Mouse (Mus musculus) heart, adult 9 months (tissue): ENCODE measurements around the gene Pml.
A peak's percentile ranks its signal among the peaks of the same experiment; 100 is the strongest.

Experiments used
- DNase-seq, 2 experiments: peaks; one replicate each; pipeline ENCODE4 v3.0.0; 2022; ENCODE audit warnings: low spot score in 2 of 2

Pml gene

DNA sequence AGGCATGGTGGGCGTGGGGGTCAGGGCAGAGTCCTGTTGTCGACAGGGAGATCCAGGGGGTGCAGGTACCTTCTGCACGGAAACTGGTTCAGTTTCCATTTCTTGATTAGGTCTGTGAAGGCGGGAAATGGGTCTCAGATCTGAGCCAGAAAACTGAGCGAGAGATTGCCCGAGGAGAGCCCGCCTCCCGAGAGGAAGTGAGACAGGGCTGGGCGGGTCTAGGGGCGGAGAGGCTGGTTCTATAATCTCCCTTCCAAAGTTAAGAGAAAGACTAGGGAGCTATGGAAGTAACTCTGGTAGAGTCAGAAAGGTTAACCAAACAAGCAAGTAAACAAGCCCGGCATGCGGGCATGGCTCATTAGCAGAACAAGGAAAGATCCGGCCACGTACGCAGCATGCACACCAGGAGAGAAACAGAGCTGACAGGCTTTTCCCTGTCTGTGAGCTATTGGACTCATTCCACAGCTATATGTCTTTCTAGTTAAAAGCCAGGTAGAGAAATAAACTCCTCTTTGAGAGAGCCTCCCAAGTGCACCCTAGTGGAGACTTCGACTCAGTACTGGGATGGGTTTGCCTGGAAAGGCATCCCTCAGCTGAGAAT lies at the start of gene Pml:
Gene Pml (minus strand): TSS at position 195 of the 601 bp plus-strand sequence.
- DNase-seq: peak; percentile 81

DNA sequence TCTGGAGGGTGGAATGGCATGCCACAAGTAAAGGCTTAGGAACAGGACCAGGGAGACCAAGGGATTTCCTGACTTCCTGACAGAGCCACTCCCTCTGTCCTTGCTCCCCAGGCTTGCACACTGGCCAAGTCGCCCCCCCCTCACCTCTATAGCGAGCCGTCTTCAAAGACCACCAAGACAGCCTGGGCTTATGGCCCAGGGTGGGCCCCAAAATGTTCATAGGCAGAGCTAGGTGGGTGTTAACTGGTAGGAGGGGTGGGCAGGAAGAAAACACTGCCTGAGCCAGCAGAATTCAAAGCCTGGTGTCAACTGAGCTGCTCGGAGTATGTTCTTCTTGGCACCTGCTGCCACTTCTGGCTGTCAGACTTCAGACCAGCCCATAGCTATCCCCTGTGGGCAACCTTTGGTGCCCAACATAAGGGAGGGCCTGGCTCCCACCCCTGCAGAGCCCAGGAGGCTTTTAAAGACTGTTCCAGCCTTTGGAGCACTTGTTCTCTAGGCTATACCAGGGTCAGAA lies 48.4 kb upstream of the Pml start:
- DNase-seq: no peak

DNA sequence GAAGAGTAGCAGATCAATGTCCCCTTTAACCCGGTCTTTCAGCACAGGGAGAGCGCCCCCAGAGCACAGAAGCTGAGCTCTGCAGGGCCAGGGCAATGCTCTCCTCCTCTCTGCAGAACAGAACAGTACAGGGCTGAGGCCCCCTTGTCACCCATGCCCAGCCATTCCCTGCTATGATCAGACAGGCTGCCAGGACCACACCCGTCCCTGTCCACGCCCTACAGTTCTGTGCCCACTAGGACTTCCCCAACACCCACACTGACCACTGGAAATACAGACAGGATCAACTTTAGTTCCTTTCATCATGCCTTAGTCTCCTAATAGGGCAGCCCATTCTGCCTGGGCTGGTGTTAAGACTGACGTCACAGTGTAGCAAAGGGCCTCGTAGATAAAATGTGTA lies 47.5 kb upstream of the Pml start:
- DNase-seq: no peak

DNA sequence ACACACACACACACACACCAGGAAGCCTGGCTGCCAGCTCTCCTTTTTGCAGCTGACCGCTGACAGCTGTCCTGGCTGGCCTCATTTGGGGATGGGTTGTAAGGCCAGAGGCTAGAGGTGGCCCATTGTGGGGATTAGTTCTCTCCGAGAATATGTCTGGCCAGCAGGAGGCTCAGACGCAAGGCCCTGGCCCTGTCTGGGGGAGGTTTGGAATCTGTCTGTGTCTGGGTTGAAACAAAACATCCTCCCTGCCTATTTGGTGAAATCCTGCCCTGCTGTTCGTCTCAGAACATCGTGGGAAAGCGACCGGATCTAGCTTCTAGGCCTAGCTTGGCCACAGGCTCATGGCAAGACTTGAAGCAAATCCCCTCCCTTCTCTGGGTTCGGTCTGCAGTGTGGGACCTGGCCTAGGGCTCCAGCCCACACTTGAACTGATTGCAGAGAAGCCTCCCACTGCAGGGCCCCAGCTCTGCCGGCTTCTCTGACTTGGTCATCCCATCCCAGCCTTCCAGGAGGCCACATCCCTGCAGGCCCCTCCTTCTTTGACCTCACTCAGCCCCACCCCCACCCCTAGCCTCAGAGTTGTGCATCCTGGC lies 46.3 kb upstream of the Pml start:
- DNase-seq: peak; percentile 75 to 81

DNA sequence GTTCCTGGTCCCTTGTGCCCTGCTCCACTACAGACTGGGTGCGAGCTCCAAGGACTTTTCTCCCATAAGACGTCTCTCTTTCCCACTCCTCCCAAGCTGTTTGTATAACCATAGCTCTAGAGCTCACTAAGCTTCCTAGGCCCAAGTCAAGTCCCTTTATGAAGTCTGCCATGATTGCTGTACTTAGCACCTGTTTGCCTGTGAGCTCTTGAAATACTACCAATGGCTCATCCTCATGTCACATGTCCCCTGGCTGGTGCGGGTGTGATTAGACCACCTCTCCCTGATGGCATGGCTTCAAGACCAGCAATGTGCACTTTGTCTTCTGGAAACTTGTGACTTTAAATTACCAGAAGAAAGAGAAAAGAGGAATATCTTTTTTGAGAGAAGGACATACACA lies 45.8 kb upstream of the Pml start:
- DNase-seq: no peak

DNA sequence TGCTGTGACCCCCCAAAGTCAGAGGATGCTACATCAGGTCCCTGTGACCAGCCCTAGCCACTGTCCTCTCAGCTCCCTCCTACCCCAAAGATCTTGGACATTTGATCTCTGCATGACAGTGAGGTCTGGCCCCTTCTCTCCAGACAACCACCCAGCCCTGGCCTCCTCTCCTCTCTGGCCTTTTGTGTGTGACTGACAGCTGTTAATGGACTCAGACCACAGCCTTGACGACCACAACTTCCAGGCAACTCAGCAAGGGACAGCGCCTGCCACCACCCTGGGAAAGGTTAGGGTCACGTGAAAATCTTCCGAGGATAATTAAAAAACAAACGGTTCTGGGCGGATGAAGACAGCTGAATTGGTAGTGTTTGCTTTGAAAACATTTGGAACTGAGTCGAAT lies 44.9 kb upstream of the Pml start:
- no peak for DNase-seq

DNA sequence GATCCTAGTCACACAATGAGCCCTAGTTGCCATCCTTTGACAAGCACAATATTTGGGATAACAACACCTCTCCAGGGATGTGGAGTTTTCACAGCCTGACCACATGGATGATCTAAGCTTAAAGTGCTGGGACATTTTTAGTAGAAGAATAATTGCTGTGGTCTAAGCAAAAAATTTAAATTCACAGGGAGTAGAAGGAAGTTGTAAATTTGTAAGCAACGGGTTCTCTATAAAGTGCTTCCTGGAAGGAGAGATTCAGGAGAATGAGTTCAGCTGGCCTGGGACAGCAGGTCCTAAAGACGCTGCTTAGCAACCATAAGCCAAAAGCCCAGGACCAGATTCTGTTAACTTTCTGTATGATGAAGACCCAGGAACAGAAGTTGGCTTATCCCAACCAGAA lies 40.3 kb upstream of the Pml start:
- DNase-seq: no peak

DNA sequence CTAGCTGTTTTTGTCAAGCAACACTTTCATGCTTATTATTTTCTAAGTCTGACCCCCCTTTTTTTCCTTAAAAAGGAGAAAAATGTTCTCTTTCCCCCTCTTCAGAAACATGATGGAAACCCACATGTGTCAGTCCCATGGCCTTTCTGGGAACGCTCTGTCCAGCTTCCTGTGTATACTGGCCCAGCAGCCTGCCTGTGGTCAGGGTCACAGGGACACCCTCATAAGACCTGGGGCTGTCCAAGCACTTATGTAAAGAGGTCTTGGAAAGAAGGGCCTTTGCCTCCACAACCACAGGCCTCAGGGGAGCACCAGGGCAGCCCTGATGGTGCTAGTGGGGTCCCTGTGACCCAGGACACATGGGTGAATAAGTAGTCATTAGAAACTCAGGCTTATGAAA lies 39.5 kb upstream of the Pml start:
- DNase-seq: no peak

DNA sequence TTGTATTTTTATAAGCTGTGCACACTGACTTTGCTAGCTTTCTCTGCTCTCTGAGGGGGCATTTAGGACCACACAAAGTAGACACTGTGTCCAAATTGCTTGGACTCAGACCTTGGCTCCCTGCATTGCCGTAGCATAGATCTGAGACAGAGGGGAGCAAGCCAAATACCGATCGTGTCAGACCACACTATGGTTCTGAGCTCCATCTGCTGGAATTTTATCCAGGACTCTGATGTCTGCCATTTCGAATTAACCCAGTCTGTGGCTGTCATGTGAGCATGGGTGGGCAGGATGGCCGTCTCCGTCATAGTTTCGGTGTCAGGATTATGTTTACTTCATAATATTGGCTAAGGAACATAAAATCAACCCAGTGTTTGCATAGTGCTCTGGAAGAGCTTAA lies 33.8 kb upstream of the Pml start:
- no peak for DNase-seq

DNA sequence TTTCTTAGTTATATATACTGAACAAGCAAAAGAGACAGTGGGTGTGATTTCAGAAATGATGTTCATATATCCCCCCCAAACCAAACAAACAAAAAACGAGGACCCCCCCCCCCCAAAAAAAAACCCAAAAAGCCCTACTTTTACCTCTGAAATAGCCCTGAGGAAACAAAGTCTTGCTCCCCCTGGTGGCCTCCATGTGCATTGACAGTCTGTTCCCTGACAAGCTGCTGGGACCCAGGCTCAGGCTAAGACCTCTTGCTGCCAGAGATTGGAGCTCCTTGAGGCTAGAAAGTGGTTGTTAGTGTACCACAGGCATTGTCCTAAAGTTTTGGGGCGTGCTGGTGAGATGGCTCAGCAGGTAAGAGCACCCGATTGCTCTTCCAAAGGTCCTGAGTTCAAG lies 32.0 kb upstream of the Pml start:
- no peak for DNase-seq

DNA sequence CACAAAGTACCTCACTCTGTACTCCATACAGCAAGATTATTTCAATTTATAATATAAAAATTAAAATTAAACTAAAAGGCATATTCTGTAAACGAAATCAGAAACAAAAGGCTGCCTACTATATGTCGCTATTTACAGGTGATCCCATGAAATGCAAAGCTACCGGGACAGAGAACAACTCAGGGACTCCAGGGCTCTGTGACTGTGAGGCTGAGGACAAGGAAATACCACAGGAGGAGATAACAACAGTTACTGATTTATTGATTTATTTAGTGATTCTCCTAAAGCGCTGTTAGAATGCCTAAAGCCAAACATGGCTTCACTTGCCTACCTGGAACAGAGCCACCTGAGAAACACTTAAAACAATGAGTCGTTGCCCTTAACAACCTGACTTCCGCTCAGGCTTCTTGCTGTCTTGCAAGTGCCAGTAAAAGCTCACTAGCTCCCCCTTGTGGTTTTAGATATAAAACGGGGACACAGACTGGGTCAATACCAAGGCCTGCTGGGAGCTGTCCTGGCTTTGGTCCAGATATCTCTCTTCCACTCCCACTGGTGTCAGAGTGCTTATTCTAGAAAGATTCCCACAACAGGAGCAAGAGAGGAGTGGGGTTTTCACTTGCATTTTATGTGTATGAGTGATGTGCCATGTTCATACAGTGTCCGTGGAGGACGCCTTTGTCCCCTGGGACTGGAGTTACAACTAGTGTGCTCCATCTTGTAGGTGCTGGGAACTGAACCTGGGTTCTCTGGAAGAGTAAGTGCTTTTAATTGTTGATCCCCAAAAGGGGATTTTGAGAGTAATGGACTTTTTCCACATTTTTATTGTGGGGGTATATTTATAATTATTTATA lies 30.9 kb upstream of the Pml start:
- DNase-seq: peak; percentile 84 to 85

DNA sequence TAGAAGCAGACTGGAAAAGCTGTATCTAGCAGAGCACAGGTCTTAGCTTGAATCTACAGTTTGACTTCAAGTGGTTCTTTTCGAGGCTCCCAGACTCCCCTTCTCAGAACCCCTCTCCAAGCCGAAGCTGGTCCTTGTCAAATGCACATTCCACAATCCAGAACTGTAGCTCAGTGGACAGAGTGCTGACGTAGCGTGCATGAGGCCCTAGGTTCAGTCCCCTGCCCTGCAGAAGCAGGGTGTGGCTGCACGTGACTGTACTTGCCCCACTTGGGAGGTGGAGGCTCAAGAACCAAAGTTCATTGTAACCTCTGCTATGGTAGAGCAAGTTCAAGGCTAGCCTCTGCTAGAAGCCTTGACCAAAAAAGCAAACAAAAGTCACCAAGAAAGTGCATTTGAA lies 30.2 kb upstream of the Pml start:
- DNase-seq: no peak

DNA sequence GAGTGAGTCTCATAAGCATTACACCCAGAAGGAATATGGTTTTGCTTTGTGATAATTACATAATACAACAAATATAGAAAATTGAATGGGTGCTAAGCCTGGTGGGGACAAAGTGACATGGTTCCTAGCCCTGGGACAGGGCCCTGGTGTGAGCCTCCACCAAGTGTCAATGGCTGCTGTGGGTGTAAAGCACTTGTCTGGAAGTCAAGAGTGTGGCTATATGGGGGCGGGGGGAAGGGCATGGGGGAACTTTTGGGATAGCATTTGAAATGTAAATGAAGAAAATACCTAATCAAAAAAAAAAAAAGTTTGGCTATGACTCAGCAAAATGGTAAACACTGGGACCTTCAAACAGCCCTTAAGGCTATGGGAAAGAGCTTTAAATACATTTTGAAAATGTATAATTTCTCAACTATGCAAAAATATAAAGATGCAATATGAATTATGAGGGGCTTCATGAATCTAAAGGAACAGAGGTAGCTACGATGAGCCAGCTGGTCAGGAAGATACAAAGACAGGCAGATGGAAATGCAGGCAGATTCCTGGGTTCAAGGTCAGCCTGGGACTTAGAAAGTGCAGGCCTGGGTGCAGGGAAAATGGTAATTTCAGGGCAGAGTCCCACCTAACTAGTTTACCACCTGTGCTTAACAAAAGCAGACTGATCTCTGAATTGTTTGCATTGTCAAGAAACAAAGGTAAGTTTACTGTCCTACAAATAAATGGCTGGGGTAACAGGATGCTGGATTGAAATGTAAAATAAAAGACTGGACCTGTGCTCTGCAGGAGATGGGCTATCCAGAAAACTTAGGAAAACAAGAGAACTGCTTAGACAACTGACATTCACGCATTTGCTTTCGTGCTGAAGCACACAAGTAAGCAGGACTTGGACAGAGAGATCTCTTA lies 29.5 kb upstream of the Pml start:
- DNase-seq: no peak

DNA sequence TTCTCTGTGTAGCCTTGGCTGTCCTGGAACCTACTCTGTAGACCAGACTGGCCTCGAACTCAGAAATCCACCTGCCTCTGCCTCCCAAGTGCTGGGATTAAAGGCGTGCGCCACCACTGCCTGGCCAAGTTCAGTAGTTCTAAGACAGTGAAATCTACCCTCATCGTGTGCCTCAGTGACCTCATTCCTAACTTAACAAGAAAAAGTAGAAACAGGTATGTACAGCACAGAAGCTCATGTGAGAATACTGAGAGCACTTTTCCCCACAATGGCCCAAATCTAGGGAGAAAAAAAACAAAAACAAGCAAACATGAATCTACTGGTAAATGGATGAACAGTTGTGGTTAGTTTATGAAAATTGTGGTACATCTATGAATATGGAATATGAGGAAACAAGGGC lies 28.7 kb upstream of the Pml start:
- no peak for DNase-seq

DNA sequence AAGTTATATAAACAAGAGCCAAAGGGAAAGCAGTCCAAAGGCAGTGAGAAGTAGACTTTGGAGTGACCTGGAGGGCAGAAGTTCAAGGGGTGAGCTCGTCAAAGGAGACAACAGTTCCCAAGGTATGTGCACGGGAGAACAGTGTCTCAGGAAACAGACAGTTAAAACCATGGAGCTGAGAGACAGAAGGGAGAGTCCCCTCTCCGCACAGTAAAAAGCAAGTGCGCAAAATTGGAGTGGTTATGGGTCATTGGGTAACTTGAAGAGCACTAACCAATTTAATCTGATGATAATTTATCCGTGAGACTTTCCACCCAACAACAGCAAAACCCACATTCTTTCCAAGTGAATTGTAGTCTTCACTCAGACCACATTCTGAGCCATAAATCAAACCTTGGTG lies 26.8 kb upstream of the Pml start:
- DNase-seq: no peak

DNA sequence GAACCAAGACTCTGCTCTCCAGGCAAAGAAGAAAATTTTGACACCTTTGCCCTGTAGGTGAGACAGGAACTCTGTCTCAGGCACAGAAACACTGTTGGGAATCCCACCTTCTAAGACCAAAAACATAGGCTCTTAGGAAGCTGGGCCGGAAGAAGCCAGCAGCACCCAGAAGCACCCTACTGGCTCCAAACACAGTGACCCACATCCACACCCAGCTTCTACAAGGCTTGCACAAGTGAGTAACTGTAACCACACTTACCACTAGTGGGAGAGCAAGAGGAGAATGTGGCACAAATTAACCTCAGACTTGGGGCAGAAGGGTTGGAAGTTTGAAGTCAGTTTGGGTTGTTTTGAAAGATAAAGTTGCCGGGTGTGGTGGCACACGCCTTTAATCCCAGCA lies 26.2 kb upstream of the Pml start:
- no peak for DNase-seq

DNA sequence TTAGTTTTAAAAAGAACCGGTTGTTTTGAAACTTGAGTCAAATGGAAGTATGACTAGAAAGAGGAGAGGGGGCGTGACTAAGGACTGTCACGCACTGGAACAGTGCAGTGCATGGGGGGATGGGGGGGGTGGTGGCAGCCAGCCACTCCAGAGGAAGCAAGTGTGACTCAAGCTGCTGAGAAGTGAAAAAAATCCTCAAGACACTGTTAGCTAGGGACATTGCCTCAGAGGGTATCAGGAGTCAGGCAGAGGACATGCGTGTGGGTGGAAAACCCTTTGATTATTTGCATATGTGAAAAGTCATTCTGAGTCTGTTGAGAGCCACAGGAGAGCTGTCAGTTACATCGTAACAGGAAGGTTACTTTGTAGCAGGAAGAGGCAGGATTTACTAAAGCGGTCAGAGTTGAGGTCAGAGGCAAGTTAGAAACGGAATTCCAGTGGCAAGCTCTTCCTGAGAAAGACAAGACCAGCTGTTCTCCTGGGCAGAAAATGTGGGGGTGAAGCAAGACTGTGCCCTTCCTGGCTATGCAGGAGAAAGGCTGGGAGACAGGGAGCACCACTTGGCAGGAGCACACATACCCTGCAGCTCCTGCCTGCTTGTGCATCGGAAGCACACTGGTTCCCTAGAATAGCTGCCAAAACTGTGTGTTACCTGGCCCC lies 25.7 kb upstream of the Pml start:
- peak; percentile 54 to 74 for DNase-seq

DNA sequence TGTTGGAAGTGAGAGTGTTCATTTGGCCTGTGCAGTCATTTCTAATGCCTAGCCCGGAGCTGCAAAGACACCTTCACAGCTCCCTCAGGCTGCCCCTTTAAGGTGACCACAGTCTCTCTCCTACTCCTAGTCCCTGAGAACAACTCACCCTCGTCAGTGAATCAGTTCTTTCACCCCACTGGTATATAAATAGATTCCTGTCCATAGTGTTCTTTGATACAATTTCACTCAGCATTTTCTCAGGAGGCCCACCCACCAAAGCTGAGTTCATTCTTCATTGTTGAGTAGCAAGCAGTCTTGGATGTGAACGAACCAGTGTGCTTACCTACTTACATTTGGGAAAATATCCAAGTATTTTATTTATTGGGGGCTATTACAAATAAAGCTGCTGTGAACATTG lies 25.0 kb upstream of the Pml start:
- no peak for DNase-seq

DNA sequence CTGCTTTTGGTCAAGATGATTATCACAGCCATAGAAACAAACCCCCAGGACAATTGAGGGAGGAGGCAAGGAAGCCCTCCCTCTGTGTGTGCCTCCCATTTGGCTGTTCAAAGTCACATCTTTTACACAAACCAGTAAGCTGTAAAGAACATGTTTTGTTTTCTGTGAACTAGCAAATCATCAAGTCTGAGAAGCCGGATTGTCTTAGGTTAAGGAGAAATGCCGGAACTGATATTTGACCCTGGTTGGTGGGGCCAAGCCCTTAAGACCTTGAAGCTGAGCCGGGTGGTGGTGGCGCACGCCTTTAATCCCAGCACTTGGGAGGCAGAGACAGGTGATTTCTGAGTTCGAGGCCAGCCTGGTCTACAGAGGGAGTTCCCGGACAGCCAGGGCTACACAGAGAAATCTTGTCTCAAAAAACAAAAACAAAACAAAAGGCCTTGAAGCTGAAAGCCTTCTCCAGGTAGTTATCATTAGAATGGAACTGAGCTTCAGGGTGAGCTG lies 24.6 kb upstream of the Pml start:
- no peak for DNase-seq

DNA sequence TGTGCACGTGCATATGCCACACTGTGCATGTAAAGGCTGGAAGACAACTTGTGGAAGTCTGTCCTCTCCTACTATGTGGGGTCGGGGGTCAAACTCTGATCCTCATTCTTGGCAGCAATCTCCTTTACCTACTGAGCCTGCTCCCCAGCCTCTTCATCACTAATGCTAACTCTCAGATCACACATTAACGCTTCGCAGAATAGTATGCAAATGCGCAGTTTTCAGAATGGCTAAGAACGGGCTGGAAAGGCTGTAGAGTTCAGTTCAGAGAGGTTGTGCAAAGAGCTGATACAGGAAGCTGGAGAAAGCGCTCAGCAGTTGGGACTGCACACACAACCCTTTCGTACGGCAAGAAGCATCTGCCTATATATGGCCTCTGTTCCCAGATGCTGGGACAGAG lies 23.3 kb upstream of the Pml start:
- no peak for DNase-seq

DNA sequence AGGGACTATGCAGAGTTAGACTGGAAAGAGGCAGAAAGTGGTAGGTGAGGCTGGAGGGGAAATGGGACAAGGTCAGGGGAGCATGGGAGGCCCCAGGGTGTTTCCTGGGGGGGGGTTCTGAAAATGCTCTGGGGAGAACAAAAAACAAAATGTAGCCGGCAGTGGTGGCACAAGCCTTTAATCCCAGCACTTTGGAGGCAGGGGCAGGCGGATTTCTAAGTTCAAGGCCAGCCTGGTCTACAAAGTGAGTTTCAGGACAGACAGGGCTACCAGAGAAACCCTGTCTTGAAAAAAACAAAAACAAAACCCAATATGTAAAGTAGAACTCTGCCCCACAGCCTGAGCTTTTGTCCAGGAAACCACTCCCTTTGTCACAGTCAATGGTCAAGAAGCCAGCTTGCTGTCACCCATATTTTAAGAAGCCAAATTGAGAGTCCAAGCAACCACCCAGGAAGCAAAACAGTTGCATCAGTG lies 22.5 kb upstream of the Pml start:
- no peak for DNase-seq
